Mouse (Mus musculus) small intestine, adult 2 months (tissue): Measurements from ENCODE around the gene Cd38.

Experiments used
- CTCF ChIP-seq: fragments of 200-500 bp; IDR thresholded peaks from 2 replicates; pipeline ENCODE4 v1.5.1; 2012; ENCODE audit warnings: low read depth, mild to moderate bottlenecking, control low read depth, inconsistent platforms, low read length, moderate library complexity, mixed read lengths; ENCODE audit not compliant: insufficient replicate concordance, insufficient read length; ENCODE audit errors: extremely low read depth
- POLR2A ChIP-seq: fragments of 200-500 bp; IDR thresholded peaks from 2 replicates; pipeline ENCODE4 v1.6.1; 2012; ENCODE audit warnings: low read depth, mild to moderate bottlenecking, control low read depth, inconsistent platforms, low read length, moderate library complexity

- TF ChIP-seq CTCF (no peak), POLR2A (no peak)
Observed at GRCm38 (mm10) chr5:43860670-43861431, 7.5 kb upstream of the Cd38 start.
